Mouse (Mus musculus): ENCODE results near the gene Gm49373. TPM values are rescaled to one million over a fixed set of nuclear protein-coding genes. Genes with fewer than 3 reads are reported as not detected.

Gm49373 gene
- 1.4 and 1.5 TPM in 2 replicates for polyA plus RNA-seq (2014; fragmentation: Nextera tagmentation; extraction: Ambion mirVana)

DNA sequence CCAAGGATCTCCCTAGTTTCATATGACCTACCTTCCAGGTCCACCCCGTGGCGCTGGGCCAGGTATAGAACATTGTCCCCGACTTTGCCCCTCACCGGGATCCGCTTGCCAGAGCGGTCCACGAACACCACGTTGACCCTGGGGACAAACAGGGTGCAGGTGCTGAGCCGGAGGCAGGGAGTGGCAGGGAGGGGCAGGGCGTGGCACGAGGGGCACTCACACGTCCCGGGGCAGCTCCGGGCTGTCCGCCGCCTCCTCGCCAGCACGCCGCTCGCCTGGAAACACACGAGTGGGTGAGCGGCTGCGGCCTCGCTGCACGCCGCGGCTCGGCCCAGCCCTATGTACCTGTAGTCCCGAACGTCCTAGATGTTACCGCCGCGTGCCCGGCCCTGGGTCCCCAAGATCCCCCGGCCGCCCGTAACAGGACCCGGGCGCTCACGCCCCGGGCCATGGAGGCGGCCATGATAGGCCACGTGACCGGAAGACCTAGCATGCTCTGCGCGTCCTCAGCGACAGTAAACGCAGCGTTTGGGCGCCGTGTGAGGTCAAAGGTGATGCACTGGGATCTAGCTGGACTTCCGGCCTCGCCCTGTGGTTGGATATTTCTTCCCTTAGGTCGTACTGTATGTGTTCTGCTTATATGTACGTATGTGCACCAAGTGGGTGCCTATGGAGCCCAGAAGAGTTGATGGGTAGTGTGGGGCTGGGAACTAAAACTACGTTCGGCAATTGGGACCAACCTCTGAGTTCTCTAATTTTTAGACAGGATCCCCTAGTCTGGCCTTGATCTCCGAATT, at the start of gene Gm49373, which contains the start of gene Fdx1l:
TSS of gene Gm49373 (minus strand) at position 53 of the 797 bp plus-strand sequence.
TSS of gene Fdx1l (minus strand) at position 571 of the 797 bp plus-strand sequence.
- H3K36me3 ChIP-seq (ENCODE audit: control insufficient read depth, insufficient read depth, low read length): peaks cover 7% of the 10 kb centered on the region; the same call in 1 of the 2 replicates
- 2% methylated on average over 58 of the region's 58 CpGs for WGBS

DNA sequence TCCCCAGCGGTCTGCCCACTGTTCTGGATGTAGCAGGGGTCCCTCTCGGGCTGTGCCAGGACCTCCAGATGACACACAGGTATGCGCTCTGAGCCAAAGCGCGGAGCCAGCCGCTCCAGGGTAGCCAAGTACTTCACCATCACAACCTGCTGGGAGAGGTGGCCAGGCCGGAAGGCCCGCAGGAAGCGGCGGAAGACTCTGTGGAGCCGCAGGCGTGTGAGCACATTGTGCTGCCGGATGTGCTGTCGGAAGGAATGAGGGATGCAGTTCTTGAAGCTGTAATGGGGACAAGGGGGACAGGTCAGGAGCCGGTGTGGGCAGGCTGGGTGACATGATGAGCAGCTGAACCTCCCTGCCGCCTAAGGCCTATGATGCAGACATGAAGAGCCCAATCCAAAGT, 48.6 kb upstream of the Gm49373 start:
- Histone ChIP-seq H3K9me3 (ENCODE audit: control insufficient read depth, low read length) (no peaks in the 10 kb centered on the region), H3K27me3 (ENCODE audit: control insufficient read depth, insufficient read depth, low read length) (no peaks in the 10 kb centered on the region), H3K9ac (ENCODE audit: low read length) (no peak overlapping the region), H3K4me1 (replicated peaks; ENCODE audit: control insufficient read depth, insufficient read depth, low read length) (no peaks in the 10 kb centered on the region), H3K36me3 (ENCODE audit: control insufficient read depth, insufficient read depth, low read length) (no peaks in the 10 kb centered on the region), H3K4me2 (ENCODE audit: low read depth, low read length, severe bottlenecking) (no peak overlapping the region), H3K27ac (ENCODE audit: low read depth, low read length) (no peak overlapping the region), H3K4me3 (ENCODE audit: low read depth, low read length) (no peak overlapping the region)
- ATAC-seq (replicated peaks; ENCODE audit: low FRiP score) (no peak), DNase-seq (ENCODE audit: low spot score) (no peak)
- 92% methylated on average over 16 of the region's 16 CpGs for WGBS

More for the DNA sequence above, at the start of gene Gm49373, which contains the start of gene Fdx1l:
- H3K4me1 ChIP-seq (replicated peaks; ENCODE audit: control insufficient read depth, insufficient read depth, low read length): no peaks in the 10 kb centered on the region
- H3K4me2 ChIP-seq (ENCODE audit: low read depth, low read length, severe bottlenecking): peak within 1 kb of the TSS; percentile 78
- ATAC-seq (replicated peaks; ENCODE audit: low FRiP score) (peak; percentile 96), DNase-seq (ENCODE audit: low spot score) (peak; percentile 91)
- peak within 1 kb of the TSS; percentile 87 for H3K9ac ChIP-seq (ENCODE audit: low read length)
- no peaks in the 10 kb centered on the region for H3K27me3 ChIP-seq (ENCODE audit: control insufficient read depth, insufficient read depth, low read length)
- H3K27ac ChIP-seq (ENCODE audit: low read depth, low read length): no peak within 1 kb of the TSS
- H3K9me3 ChIP-seq (ENCODE audit: control insufficient read depth, low read length): no peaks in the 10 kb centered on the region
- peak within 1 kb of the TSS; percentile 81 for H3K4me3 ChIP-seq (ENCODE audit: low read depth, low read length)

DNA sequence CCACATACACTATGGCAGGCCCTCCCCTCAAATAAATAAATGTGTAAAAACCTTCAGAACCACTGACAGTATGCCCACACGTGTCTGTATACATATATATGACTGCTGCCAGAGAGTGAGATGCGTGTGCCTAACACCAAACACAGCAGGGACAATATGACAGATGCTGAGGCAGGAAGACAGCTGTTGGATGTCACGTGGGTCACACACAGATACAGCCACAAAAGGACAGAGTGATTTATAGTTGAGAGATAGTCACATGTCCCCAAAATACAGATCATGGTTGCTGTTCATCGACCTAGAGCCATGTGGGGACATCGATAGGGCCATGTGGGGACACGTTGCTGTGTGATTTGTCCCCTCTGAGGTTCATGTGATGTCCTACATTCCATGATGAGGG, 44.2 kb upstream of the Gm49373 start:
- no peak for ATAC-seq (replicated peaks; ENCODE audit: low FRiP score)
- Histone ChIP-seq H3K4me3 (ENCODE audit: low read depth, low read length) (no peak overlapping the region), H3K27me3 (ENCODE audit: control insufficient read depth, insufficient read depth, low read length) (no peaks in the 10 kb centered on the region), H3K4me2 (ENCODE audit: low read depth, low read length, severe bottlenecking) (no peak overlapping the region), H3K36me3 (ENCODE audit: control insufficient read depth, insufficient read depth, low read length) (no peaks in the 10 kb centered on the region), H3K27ac (ENCODE audit: low read depth, low read length) (no peak overlapping the region), H3K9ac (ENCODE audit: low read length) (no peak overlapping the region), H3K9me3 (ENCODE audit: control insufficient read depth, low read length) (no peaks in the 10 kb centered on the region), H3K4me1 (replicated peaks; ENCODE audit: control insufficient read depth, insufficient read depth, low read length) (no peaks in the 10 kb centered on the region)
- DNase-seq (ENCODE audit: low spot score): no peak
- 92% methylated on average over 6 of the region's 6 CpGs for WGBS

DNA sequence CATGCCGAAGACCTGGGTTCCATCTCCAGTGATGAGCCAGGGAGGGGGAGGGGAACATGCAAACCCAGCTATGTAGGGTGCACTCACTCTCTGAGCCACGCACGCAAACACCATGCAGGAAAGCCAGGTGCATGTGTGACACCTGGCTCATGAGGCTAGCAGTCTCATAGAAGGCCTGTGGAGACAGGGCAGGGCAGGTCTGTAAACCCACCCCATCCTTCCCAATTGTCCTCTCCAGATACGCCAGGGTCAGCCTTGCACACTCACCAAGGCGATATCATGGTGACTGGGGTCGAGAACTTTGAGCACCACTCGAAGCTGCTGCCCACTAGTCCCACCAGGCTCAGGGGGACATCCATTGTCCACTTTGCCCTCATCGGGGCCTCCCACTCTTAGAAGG, 42.2 kb upstream of the Gm49373 start:
- no peaks in the 10 kb centered on the region for H3K27me3 ChIP-seq (ENCODE audit: control insufficient read depth, insufficient read depth, low read length)
- no peak overlapping the region for H3K4me2 ChIP-seq (ENCODE audit: low read depth, low read length, severe bottlenecking)
- H3K4me3 ChIP-seq (ENCODE audit: low read depth, low read length): no peak overlapping the region
- H3K36me3 ChIP-seq (ENCODE audit: control insufficient read depth, insufficient read depth, low read length): no peaks in the 10 kb centered on the region
- no peaks in the 10 kb centered on the region for H3K9me3 ChIP-seq (ENCODE audit: control insufficient read depth, low read length)
- DNase-seq (ENCODE audit: low spot score): no peak
- WGBS: 95% methylated on average over 8 of the region's 8 CpGs
- H3K9ac ChIP-seq (ENCODE audit: low read length): no peak overlapping the region
- no peaks in the 10 kb centered on the region for H3K4me1 ChIP-seq (replicated peaks; ENCODE audit: control insufficient read depth, insufficient read depth, low read length)
- no peak for ATAC-seq (replicated peaks; ENCODE audit: low FRiP score)
- no peak overlapping the region for H3K27ac ChIP-seq (ENCODE audit: low read depth, low read length)

DNA sequence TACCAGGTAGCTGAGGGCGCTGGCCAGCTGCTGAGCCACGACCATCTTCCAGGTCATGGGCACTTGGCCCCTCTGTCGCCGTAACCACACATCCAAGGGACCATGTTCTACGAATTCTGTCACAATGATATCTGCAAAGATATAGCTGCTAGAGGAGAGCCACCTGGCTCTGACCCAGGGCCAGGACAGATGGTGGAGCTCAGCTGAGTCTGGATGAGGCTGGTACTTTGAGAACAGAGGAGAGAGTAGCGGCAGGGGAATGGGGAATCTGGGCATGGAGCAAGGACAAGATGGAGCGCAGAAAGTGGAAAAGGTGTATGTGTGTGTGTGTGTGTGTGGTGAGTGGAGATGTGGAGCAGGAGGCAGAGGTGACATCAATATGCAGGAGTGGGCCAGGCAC, 41.3 kb upstream of the Gm49373 start:
- no peak for ATAC-seq (replicated peaks; ENCODE audit: low FRiP score)
- WGBS: 92% methylated on average over 7 of the region's 7 CpGs

DNA sequence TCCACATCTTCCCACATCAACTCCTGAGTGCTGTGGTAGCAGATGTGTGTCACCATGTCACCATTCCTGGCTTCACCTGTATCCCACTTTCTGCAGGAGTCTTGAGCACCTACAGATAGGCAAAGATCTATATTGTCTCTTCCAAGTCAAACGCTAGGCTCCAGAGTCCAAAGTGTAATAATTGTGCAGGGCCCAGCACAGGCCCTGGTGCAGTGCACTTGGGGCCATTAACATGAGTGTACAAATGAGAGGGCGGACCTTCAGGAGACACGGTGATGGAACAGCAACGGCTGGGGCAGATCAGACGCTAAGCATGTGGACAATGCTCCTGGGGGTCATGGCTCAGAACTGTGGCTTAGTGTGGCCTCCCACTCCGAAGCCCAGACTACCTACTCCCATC, 40.9 kb upstream of the Gm49373 start:
- Histone ChIP-seq H3K27me3 (ENCODE audit: control insufficient read depth, insufficient read depth, low read length) (no peaks in the 10 kb centered on the region), H3K4me1 (replicated peaks; ENCODE audit: control insufficient read depth, insufficient read depth, low read length) (no peaks in the 10 kb centered on the region), H3K4me3 (ENCODE audit: low read depth, low read length) (no peak overlapping the region), H3K27ac (ENCODE audit: low read depth, low read length) (no peak overlapping the region), H3K36me3 (ENCODE audit: control insufficient read depth, insufficient read depth, low read length) (no peaks in the 10 kb centered on the region), H3K9me3 (ENCODE audit: control insufficient read depth, low read length) (no peaks in the 10 kb centered on the region), H3K9ac (ENCODE audit: low read length) (no peak overlapping the region), H3K4me2 (ENCODE audit: low read depth, low read length, severe bottlenecking) (no peak overlapping the region)
- no peak for DNase-seq (ENCODE audit: low spot score)
- ATAC-seq (replicated peaks; ENCODE audit: low FRiP score): no peak
- 93% methylated on average over 6 of the region's 6 CpGs for WGBS

More for the DNA sequence above, 41.3 kb upstream of the Gm49373 start:
- Histone ChIP-seq H3K4me3 (ENCODE audit: low read depth, low read length) (no peak overlapping the region), H3K27me3 (ENCODE audit: control insufficient read depth, insufficient read depth, low read length) (no peaks in the 10 kb centered on the region), H3K9me3 (ENCODE audit: control insufficient read depth, low read length) (no peaks in the 10 kb centered on the region), H3K27ac (ENCODE audit: low read depth, low read length) (no peak overlapping the region), H3K4me2 (ENCODE audit: low read depth, low read length, severe bottlenecking) (no peak overlapping the region), H3K36me3 (ENCODE audit: control insufficient read depth, insufficient read depth, low read length) (no peaks in the 10 kb centered on the region), H3K4me1 (replicated peaks; ENCODE audit: control insufficient read depth, insufficient read depth, low read length) (no peaks in the 10 kb centered on the region), H3K9ac (ENCODE audit: low read length) (no peak overlapping the region)
- no peak for DNase-seq (ENCODE audit: low spot score)

DNA sequence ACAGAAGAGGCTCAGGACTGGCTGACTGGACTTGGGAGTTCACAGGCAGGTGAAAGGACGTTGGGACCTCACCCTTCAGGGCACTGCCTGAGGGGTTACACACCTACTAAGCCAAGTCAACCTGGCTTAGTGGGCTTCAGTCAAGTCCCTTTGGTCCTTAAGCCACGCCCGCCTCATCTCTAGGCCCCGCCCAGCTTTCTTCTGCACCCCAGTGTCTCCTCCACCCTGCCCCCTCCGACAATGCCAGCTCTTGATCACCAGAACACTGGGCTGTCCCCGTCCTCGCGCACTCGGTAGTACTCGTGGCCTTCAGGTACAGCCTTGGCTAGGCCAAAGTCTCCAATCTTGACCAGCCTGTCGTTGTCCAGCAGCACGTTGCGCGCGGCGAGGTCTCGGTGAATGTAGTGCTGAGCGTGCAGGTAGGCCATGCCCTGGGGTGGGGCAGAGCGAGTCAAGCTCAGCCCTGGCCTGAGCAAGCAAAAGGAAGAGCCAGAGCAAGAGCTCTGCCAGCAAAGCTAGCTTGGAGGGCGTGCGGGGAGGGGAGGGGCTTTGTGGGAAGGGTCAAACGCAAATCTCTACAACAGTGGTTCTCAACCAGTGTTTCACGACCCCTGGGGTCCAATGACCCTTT, 34.8 kb upstream of the Gm49373 start:
- ATAC-seq (replicated peaks; ENCODE audit: low FRiP score) (no peak), DNase-seq (ENCODE audit: low spot score) (no peak)
- no peaks in the 10 kb centered on the region for H3K4me1 ChIP-seq (replicated peaks; ENCODE audit: control insufficient read depth, insufficient read depth, low read length)
- no peak overlapping the region for H3K27ac ChIP-seq (ENCODE audit: low read depth, low read length)
- no peak overlapping the region for H3K4me2 ChIP-seq (ENCODE audit: low read depth, low read length, severe bottlenecking)
- H3K9ac ChIP-seq (ENCODE audit: low read length): no peak overlapping the region
- H3K27me3 ChIP-seq (ENCODE audit: control insufficient read depth, insufficient read depth, low read length): no peaks in the 10 kb centered on the region
- H3K36me3 ChIP-seq (ENCODE audit: control insufficient read depth, insufficient read depth, low read length): no peaks in the 10 kb centered on the region
- no peak overlapping the region for H3K4me3 ChIP-seq (ENCODE audit: low read depth, low read length)
- WGBS: 41% methylated on average over 23 of the region's 23 CpGs
- H3K9me3 ChIP-seq (ENCODE audit: control insufficient read depth, low read length): no peaks in the 10 kb centered on the region

DNA sequence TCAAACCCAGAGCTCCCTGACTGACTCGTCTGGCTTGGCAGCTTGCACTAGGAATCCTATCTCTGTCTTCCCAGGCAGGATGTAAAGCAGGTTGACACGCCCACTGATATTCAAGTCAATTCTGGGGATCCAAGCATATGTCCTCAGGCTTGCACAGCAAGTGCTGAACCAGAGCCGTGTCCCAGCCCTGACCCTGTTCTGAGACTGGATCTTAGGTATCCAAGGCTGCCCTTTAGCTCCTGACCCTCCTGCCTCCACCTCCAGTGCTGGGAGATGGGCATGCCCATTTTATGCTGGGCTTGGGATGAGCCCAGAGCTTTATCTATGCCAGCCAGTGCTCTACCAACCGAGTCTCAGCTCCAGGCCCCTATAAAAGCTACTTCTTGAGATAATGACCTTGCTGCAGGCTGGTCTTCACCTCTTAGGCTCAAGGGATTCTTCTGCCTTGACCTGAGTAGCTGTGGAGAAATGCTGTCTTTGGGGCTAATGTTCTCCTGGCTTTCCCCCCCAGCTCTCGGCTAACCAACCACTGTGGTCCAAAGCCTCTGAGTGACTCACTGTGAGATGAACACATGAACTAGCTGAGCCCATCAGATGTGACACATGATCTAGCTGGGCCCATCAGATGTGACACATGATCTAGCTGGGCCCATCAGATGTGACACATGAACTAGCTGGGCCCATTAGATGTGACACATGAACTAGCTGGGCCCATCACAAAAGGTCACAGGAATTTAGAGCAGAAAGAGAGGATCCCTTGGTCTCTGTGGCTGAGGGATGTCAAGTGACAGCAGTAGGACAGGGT, 33.1 kb upstream of the Gm49373 start:
- no peak overlapping the region for H3K9ac ChIP-seq (ENCODE audit: low read length)
- no peak overlapping the region for H3K27ac ChIP-seq (ENCODE audit: low read depth, low read length)
- no peak for DNase-seq (ENCODE audit: low spot score)
- H3K9me3 ChIP-seq (ENCODE audit: control insufficient read depth, low read length): no peaks in the 10 kb centered on the region
- no peaks in the 10 kb centered on the region for H3K36me3 ChIP-seq (ENCODE audit: control insufficient read depth, insufficient read depth, low read length)
- no peak for ATAC-seq (replicated peaks; ENCODE audit: low FRiP score)
- 79% methylated on average over 5 of the region's 5 CpGs for WGBS
- no peaks in the 10 kb centered on the region for H3K4me1 ChIP-seq (replicated peaks; ENCODE audit: control insufficient read depth, insufficient read depth, low read length)
- no peak overlapping the region for H3K4me2 ChIP-seq (ENCODE audit: low read depth, low read length, severe bottlenecking)
- H3K4me3 ChIP-seq (ENCODE audit: low read depth, low read length): no peak overlapping the region
- no peaks in the 10 kb centered on the region for H3K27me3 ChIP-seq (ENCODE audit: control insufficient read depth, insufficient read depth, low read length)

Data from forebrain, embryonic 11.5 days (tissue).